Mouse (Mus musculus) ES-E14 (cell line): ENCODE results near the gene Olfr551.

Experiments used
- CHD2 ChIP-seq: IDR thresholded peaks from 2 replicates; pipeline ENCODE4 v1.6.1; 2014; ENCODE audit warnings: mild to moderate bottlenecking, low read depth, low read length, inconsistent platforms
- ZNF384 ChIP-seq: IDR thresholded peaks from 2 replicates; pipeline ENCODE4 v1.6.1; 2012; ENCODE audit warnings: low read depth, low read length, inconsistent platforms

- TF ChIP-seq CHD2 = no peak
- TF ChIP-seq ZNF384 = no peak
These were observed 51.1 kb downstream of the Olfr551 start, which contains the start of gene Olfr548-ps1 for GRCm38 (mm10) chr7:102540596-102540995.
